In the genomic region with DNA sequence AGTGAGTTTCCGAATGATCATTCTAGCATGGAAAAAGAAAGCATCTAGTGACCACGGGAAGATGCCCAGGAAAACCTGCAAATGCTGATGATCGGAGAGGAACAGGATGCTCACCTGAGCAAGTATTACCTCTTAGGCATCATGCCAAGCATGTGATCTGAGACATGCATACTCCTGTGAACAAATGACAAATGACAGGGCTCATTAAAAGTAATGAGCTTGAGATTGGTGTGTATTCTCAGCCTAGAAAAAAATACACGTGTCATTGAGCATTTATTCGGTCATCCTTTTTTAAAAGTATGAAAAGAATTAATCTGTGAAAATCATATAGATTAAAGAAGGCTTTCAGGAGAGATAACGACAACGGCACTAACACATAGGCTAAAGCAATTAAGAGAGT, we compare ENCODE assay signal across 25 mouse cellular contexts.
"Had no signal": no experiment of that assay in that cellular context is flagged by ENCODE, and none has a peak within 500 bp of the region (broad histone marks: within the 10 kb centered on the region; RNA-seq: fewer than 3 reads in every experiment).

No protein-coding gene starts in this region.

- H3K9ac ChIP-seq: heart, embryonic 13.5 days; heart, embryonic 15.5 days; hindbrain, embryonic 12.5 days; hindbrain, embryonic 14.5 days; kidney, embryonic 15.5 days; limb, embryonic 12.5 days had no signal

- H3K27ac ChIP-seq: heart, adult 2 months; heart, embryonic 13.5 days; heart, embryonic 15.5 days; hindbrain, embryonic 12.5 days; hindbrain, embryonic 14.5 days; kidney, embryonic 15.5 days; kidney, postnatal 0 days; left cerebral cortex, adult 2 months; limb, embryonic 10.5 days; limb, embryonic 12.5 days had no signal

- H3K4me2 ChIP-seq: heart, embryonic 11.5 days; heart, embryonic 13.5 days; heart, embryonic 15.5 days; hindbrain, embryonic 12.5 days; hindbrain, embryonic 14.5 days; kidney, embryonic 15.5 days; limb, embryonic 12.5 days; liver, embryonic 11.5 days had no signal

- H3K9me3 ChIP-seq: hindbrain, embryonic 12.5 days; limb, embryonic 10.5 days; limb, embryonic 12.5 days had no signal

- H3K4me1 ChIP-seq: heart, embryonic 13.5 days; hindbrain, embryonic 12.5 days; kidney, embryonic 15.5 days; limb, embryonic 12.5 days had no signal

- ATAC-seq: hindbrain, embryonic 16.5 days; intestine, embryonic 16.5 days had no signal

- H3K4me3 ChIP-seq: heart, adult 2 months; heart, embryonic 13.5 days; heart, embryonic 15.5 days; hindbrain, embryonic 12.5 days; kidney, embryonic 15.5 days; left cerebral cortex, adult 2 months; limb, embryonic 10.5 days; limb, embryonic 12.5 days had no signal

- H3K27me3 ChIP-seq: heart, embryonic 13.5 days; heart, embryonic 15.5 days; hindbrain, embryonic 12.5 days; limb, embryonic 12.5 days had no signal

- H3K36me3 ChIP-seq: heart, embryonic 13.5 days; heart, embryonic 15.5 days; hindbrain, embryonic 12.5 days; kidney, embryonic 15.5 days; limb, embryonic 10.5 days; limb, embryonic 12.5 days had no signal

- DNase-seq: gastrocnemius, postnatal 14 days; gastrocnemius, postnatal 36 days; heart, adult 11 months; heart, adult 2 months; heart, postnatal 14 days; heart, postnatal 36 days; kidney, adult 11 months; kidney, adult 2 months; kidney, adult 9 months; kidney, postnatal 14 days; kidney, postnatal 36 days; liver had no signal
